Mouse (Mus musculus): ENCODE measurements around the gene Stx17. TPM values are rescaled to one million over a fixed set of nuclear protein-coding genes. Genes with fewer than 3 reads are reported as not detected.

The Stx17 gene
- total RNA-seq (2021), result 10 to 100 TPM; 22.2 to 24.2 TPM

DNA sequence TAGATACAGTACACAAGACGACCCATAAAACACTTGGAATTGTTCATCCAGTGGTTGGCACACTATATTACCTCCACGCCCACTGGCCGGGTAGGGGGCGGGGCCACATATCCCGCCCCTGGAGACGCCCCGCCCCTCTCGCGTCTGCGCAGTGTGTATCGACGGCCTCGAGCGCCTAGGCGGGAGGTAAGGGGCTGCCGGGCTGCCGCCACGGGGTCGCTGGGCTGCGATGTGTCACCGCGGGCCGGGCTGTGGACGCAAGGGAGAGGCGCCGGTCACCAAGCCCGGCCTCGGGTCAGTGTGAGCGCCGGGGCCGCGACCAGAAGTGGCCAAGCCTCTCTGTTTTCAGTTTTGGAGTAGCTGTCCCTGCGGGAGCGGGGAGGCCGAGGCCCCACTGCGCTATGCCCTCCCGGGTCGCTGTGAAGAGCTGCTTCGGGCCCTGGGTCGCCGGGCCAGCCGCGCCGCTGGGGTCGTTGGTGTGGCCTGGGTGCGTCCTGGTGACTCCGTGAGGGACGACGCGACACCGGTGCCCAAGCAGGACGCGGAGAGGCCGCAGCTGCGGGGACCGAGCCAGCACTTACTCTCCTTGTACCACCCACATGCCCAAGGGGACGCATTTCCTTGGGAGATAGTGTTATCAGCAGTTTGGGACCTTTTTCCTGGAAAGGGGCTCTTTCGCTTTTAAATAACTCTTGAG lies at the start of gene Stx17:
Gene Stx17, plus strand, starts transcription at position 143 of the 697 bp plus-strand sequence.
- peak; percentile 87 for DNase-seq

DNA sequence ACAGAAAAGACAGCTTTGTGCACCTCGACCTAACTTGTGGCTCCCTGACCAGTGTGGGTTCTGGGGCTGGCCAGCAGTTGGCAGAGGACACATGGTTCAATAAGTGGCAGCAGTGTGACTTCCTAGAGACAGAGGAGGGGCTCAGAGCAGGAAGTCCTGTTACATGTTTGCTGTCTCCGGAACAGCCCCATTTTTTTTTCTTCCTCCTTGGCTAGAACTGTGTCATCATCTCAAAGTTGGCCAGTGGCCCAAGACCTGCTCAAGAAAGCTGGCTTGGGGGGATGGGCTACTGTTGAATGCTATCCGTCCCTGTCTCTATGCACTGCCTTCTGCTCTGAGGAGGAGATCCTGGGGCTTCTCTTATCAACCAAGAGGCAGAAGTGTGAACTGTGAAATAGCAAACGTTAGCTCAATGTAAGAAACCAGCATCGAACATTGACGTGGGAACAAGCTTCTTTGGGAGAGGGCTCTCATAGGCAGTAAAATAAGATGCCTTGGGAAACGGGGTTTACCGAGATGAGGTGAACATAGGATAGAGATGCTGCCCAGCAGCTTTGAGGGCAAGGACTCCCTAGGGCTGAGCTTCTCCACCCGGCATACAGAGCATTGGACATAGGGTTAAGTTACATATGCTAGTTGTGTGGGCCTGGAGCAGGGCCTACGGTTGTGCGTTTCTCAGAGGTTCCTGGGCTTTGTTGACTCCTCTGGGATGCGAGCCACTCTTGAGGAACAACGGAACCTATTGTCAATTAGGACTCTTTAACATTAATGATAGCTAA lies 47.8 kb upstream of the Stx17 start:
- DNase-seq, result peak; percentile 44

DNA sequence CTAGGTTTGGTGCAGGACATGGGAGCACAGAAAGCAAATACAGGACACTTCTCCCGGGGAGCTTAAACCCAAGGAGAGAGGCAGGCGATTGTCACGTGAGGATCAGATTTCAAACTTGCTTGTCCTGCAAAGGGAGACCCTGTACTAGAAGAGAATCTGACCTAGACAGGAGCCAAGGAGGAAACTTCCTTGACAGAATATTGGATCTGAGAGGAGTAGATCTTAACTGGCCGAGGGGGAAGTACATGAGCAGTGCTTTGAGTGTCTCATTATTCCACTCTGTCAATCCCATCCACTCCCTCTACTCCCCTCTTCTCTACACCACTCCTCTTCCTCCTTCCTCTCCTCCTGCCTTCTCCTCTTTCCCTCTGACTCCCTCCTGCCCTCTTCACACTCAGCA lies 46.5 kb upstream of the Stx17 start:
- no peak for DNase-seq

DNA sequence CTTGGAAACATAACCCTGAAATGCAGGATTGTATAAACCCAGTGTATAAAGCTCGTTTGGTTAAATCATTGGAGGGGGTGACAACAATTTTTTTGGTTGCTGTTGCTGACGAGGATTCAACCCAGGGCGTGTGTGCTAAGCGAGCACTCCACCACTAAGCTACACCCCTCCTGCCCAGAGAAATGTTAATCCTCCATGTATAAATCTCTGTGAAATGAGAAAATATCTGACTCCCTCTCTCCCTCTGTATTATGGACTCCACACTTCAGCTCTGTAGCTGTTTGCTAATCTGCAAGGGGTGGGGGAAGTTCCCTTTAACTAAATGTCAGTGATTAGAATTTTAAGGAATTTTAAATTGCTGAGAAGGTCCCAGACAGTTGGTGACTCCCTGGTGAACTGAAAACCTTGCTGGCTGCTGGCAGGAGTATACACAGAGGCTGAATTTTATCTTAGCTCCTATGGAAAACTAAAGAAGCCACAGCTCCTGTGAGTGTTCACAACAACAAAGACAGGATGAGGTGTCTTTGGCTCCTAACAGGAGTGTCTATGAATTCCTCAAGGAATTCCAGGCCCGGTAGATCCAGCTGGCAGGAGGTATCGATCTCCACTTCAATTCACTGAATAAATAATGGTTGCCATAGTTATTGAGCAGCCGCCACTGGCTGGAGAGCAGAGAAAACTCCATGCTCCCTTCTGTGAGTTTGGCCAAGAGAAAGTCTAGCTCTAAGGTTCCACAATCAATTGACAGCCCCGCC lies 45.3 kb upstream of the Stx17 start:
- DNase-seq, result no peak

DNA sequence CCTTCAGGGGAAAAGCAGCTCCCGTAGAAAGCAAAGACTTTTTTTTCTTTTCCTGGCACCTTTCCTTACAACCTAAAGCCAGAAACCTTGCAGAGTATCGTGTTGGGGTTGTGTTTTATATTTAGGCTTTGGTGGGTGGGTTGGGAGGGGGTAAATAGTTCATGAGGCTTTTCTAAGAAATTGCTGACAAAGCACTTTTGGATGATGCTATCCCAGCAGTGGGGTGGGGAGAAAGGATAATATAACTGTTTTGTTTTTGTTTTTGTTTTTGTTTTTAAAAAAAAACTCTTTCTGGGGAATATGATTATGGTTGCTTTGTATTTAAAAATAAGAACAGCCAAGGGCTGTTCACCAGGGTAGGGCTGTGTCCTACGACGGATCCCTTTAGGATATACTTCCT lies 41.3 kb upstream of the Stx17 start:
- DNase-seq, result no peak

DNA sequence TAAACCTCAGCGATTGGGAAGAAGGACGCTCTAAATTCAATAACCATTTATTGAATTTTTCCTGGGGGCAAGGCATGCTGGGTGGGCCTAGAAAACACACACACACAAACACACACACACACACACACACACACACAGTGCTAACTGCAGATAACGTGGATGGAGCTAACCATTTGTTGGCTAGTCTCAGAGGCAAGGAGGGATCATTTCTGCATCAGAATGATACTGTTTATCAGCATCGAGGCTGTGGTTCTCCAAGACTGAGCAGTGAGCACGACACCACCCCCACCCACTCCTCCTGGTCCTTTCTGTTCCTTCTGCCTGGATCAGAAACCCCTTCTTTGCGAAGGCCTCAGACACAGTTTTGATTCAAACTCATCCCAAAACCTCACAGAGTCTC lies 38.1 kb upstream of the Stx17 start:
- no peak for DNase-seq

DNA sequence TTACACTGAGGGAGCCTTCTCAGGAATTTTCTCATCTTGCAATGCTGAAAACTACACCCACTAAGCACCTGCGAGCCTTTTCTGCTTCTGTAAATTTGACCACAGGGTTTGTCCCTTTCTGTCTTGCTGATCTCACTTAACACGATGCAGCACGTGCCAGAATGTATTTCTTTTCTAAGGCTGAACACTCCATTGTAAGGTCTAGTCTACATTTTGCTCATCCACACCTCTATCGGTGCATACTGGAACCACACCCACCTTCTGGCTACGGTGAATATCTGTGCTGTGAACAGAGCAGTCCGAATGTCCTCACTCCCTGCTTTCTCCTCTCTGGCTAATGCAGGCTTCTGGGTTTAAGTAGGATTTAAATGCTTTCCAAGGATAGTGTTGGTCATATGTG lies 37.2 kb upstream of the Stx17 start:
- DNase-seq, result no peak

DNA sequence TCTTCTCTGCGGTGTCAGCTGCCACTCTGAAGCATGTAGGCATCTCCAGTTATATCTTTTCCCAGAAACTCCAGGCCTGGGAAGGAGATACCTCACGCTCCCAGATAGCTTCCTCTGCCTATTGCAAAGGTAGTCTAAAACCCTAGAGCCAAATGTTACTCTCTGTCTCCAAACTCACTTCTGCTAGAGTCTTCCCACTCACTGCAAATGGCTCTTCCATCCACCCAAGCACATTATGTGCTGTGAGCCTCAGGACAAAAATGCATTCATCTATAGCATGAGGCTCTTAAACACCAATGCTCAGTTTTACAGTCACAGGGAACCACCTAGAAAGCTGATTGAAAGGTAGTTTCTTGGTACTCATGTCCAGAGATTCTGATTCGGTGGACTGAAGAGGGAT lies 31.5 kb upstream of the Stx17 start:
- DNase-seq, result no peak

DNA sequence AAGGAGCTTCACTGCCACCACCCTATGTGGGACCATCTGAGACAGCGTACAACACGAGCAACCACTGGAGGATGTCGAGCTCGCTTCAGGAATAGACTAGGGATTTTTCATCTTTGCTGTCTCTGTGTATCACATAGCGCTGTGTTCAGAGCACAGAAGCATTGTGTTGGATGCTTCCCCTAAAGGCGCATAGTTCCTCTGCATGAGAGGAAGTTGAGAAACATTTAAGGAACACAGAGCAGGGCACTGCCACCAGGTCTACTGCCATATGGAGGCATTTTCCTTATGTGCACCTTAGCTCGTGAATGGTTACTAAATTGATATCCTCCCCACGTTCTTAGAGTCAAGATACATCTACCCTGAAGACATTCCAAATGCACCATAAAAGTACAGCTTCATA lies 24.5 kb upstream of the Stx17 start:
- DNase-seq, result no peak

DNA sequence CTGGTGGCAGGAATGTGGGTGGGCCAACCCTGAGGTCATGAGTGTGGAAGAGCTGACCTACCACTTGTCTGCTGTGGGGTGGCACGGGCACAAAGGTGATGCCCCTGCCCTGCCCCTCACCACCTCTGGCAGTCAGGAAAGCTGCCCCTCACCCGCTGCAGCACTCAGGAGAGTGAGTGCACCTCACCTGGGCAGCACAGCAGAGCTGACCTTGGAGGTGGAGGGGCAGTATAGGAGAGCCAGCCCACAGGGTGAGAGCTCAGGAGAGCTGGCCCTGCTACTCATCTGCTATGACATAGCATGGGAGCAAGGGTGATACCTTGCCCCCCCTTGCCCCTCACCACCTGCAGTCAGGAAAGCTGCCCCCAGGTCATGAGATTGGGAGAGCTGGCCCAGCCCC lies 22.7 kb upstream of the Stx17 start:
- DNase-seq, result no peak

DNA sequence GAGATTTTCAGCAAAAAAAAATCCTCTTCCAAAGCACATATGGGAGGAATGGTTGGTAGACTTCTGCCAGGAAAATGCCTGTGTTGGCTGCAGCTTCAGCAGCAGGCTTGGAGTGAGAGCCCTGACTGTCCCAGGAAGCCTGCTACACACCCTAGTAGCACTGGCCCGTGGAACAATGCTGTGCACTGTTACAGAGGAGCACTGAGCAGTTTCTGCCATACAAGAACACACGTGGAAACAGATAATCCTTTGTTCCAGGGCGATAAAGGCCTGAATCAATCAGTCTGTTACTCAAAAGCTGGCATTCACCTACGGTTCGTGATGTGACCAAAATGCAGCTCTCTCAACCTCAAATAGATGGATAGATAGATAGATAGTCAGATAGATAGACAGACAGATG lies 19.3 kb upstream of the Stx17 start:
- DNase-seq, result no peak

DNA sequence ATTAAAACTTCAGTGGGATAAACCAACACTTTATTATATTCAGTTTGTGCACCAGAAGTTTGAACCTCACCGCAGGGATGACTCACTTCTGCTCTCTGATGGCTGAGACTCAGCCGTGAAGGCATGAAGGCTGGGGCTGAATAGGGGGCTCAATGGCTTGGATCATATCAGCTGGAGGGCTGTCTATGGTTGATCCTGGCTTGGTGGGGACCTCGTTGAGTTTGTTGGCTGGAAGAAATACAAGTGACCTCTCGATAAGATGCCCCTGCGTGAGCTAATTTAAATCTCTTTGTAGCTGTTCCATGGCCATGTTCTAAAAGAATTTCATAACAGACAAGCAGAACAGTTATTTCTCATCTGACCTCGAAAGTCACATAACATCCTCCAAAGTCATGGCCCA lies 17.6 kb upstream of the Stx17 start:
- DNase-seq, result no peak

DNA sequence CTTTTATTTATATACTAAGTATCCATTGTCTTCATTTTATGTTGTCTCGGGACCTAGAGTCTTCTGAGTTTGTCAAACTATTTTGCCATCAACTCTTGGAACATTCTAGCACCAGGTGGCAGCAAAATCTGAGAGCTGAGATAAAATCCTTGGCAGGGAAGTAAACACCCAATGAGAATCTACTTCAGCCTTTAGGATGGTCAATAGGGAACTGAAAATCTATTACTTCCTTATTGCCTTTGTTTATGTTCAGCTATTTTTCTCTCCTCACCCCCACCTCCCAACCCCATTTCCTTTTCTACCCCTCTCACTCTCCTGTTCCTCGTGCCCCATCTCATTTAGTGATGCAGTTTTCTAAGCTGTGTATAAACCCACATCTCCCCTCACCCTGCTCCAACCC lies 16.1 kb upstream of the Stx17 start:
- no peak for DNase-seq

DNA sequence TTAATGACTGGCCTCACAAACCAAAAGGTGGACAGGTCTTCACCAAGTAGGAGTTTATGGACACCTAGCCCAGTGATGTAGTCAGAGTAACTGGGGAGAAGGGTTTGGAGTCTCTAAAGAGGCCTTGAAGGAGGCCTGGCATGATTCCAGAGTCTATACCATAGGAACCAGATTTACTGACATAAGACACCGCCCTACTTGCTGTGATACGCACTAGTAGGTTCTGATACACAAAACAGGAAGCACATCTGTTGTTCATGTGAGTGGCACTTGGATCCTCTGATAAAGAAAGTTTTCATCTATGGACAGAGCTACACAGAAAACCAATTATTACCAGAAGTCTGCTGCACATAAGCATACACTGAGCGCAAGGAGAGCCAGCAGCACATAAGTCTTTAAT lies 14.4 kb upstream of the Stx17 start:
- no peak for DNase-seq

DNA sequence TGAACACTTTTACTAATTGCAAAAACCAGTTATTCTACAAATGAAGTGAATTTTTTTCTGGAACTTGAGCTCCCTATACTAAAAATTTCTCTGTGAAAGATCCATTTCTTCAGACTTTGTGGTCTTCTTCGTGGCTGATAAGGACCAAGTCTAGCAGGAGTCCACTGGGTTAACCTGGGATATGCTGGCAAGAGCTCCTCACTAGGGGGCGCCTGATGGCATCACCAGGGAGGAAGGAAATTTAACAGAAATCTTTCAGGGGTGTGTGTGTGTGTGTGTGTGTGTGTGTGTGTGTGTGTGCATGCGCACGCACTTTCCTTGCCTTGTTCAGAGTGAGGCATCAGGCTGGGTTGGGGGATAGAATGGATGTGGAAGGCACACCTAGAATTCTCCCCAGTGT lies 8.5 kb upstream of the Stx17 start:
- DNase-seq, result peak; percentile 20

DNA sequence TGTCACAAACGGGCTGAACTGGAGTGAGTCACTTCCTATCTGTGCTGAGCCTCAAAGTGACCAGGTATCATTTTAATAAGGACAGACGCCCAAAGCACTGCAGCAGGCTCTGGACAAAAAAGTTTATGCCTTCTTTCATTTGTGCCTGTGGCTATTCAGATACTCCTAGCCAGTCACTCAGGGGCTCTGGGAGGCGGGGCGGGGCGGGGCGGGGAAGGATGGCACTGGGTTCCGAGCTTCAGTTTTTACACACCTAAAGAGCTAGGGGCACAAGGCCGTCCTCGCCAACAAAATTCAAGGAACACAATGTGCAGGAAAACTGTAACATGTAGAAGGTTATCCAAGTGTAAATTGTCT lies 321 bp upstream of the Stx17 start:
- no peak for DNase-seq

DNA sequence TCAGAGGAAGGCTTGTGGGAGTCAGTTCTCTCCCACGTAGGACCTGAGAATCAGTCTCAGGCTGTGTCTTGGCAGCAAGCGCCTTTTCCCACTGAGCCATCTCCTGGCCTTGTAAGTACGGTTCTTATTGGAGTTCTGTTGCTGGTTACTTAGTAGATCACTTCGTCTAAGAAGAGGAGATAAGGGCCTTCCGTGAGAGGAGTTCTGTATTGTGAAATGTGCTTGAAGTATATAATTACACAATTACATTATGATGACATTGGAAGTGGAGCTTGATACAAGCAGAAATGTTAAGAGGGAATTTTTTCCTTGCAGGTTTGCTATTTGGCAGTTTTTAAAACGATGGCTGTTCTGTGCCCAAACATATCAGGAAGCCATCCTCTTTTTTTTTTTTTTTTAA lies 5.6 kb downstream of the Stx17 start:
- DNase-seq, result no peak

DNA sequence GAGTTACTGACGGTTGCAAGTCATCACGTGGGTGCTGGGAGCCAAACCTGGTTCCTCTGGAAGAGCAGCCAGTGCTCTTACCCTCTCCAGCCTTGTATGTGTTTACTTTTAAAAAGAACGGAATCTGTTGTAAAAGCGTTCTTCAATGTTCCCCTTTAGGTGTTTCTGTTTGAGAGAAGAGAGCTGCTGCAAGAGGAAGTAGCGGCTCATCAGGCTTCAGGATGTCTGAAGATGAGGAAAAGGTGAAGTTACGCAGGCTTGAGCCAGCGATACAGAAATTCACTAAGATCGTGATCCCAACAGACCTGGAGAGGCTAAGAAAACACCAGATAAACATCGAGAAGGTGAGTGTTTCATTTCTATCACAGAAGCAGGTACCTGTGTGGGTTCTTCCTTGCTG lies 6.9 kb downstream of the Stx17 start:
- DNase-seq, result no peak

DNA sequence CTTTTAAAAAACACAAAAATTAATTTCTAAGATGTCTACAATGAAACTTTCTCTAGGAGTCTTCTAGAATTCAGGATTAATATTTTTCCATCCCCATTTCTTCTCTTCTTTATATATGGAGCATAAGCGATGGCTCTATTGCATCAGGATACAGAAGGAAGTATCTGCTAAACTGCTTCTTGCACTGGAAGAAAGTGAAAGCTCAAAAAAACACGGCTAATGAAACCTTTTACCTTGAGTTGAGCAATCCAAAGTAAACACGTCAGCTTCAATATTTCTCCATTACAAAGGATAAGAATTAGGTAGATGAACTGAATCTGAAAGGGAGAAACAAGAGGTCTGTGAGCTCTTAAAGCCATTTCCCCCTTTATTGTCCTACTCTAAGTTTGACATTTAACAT lies 8.0 kb downstream of the Stx17 start:
- no peak for DNase-seq

DNA sequence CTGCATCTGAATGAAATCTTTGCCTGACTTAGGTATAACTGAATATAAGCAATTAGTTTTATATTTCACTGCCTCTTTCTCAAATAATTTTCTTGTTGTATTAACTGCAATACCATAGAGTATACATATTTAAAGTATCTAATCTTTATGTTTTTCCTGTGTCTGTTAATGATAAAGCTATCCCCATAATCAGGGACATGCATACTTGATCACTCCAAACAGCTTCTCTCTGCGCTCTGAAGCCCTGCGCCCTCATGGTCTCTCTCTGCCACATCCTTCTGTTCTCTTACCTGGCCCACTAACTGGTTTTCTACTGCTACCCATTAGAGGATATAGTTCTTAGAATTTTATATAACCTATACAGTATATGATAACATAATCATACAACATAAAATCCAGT lies 24.8 kb downstream of the Stx17 start:
- no peak for DNase-seq

DNA sequence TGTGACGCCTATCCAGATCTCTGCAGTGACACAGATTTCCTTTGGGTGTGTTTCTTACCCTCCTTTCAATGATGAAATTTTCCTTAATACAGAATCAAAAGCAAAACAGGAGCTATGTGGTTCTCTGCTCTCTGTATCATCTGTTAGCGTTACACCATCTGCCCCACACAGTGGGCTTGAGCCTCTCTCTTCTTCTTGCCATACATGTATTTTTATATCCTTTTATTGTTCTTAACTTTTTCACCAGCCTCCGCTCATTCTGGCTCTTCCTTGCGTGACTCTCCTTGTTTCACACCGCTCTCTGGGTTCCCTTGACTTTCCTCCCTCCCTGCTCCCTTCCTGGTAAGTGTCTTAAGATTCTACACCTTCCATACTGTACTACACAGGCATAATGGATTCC lies 28.5 kb downstream of the Stx17 start:
- DNase-seq, result no peak

DNA sequence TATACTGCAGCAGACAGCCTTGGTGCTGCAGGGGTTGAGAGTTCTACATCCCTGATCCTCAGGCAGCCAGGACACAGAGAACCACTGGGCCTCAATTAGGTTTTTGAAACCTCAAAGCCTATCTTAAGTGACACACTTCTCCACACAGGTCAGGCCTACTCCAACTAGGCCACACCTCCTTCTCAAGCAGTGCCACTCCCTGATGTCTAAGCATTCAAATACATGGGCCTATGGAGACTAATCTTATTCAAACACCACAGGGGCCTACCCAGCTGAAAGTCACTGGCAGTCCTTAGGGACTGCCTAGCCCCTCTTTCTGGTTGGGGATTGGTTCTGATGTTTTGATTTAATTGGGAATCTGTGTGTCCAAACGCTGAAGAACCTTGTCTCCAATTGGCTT lies 31.1 kb downstream of the Stx17 start:
- DNase-seq, result no peak

DNA sequence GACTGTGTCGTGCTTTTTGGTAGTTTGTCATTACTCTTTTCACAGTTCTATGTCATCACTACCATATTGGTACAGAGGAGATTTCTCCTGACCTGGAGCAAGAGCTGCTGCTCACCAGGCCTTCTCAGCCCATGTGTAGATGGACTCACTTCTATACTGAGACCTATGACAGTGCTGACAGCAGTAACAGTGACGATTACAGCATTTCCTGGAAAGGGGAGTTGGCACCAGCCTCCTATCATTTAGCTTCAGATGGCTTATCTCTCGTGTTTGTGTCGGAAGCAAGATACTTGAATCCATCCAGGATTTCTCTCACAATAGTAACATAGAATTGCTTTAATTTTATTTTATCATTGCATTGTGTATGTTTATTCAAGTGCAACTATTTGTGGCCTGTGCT lies 35.7 kb downstream of the Stx17 start:
- no peak for DNase-seq

DNA sequence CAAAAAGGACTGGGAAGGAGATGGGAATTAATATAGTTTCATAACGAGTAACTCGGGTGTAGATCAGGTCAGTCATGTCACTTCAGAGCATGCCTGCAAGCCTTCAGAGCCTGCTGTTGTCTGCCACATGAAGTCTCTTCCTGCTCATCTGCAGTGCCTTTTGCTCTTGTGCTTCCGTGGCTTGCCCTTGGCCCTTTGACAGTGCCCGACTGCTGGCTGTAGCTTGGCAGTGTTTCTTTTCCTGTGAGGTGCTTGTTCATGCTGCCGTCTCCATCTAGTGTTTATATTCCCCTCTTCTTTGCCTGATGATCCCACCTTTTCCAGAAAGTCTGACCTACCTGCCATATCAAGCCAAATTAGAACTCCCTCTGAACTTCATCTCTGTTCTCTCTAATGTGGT lies 39.1 kb downstream of the Stx17 start:
- no peak for DNase-seq
